Mouse (Mus musculus) cortical plate, adult 2 months (tissue): ENCODE results near the gene Lipc.

Experiments used
- CTCF ChIP-seq: fragments of 200-500 bp; IDR thresholded peaks from 2 replicates; pipeline ENCODE4 v1.5.1; 2011; ENCODE audit warnings: mild to moderate bottlenecking, control low read depth, low read length; ENCODE audit not compliant: insufficient read depth; ENCODE audit errors: extremely low read depth
- POLR2A ChIP-seq: fragments of 200-500 bp; IDR thresholded peaks from 2 replicates; pipeline ENCODE4 v1.6.1; 2011; ENCODE audit warnings: mild to moderate bottlenecking, low read length, control low read depth; ENCODE audit not compliant: insufficient read depth; ENCODE audit errors: extremely low read depth

GRCm38 (mm10) chr9:70969244-70969643, 17.2 kb upstream of the Lipc start:
- no peak for TF ChIP-seq POLR2A
- TF ChIP-seq CTCF = no peak
